Mouse (Mus musculus) left cerebral cortex, postnatal 25 days (tissue): Measurements from ENCODE around the gene Spsb1. TPM values are rescaled to one million over a fixed set of nuclear protein-coding genes. Genes with fewer than 3 reads are reported as not detected.

Experiments used
- DNase-seq, 2 experiments: peaks; one replicate each; pipeline ENCODE4 v3.0.0; 2022; ENCODE audit warnings: low spot score in 2 of 2, mixed read lengths in 1 of 2
- intact Hi-C: fragments of 180-260 bp; cut with DNase I; formaldehyde crosslinking; loops from one replicate; pipeline ENCODE4 v1.15.1; 2025
- total RNA-seq, 2 experiments: library from RNA; stranded (reverse); gene quantifications; 2 replicates each; pipeline ENCODE4 v1.2.3; 2021

Spsb1 gene
- total RNA-seq: 10 to 100 TPM; 14.4 to 14.9 TPM

GRCm38 (mm10) chr4:149954893-149955439 is at the start of gene Spsb1:
TSS of gene Spsb1 (minus strand) at chr4:149955043.
- intact Hi-C loops: loop anchor here (5.0 kb wide), 2 partner anchors 53 to 203 kb away; no protein-coding TSS in a partner anchor
- peak; percentile 93 to 97 for DNase-seq

GRCm38 (mm10) chr4:150003641-150004040 is 48.8 kb upstream of the Spsb1 start:
- intact Hi-C loops: no loop called here
- DNase-seq: no peak

GRCm38 (mm10) chr4:150003021-150003580 is 48.3 kb upstream of the Spsb1 start:
- intact Hi-C loops: no loop called here
- DNase-seq: no peak

- intact Hi-C loops: no loop called here
- no peak for DNase-seq
These were observed 47.2 kb upstream of the Spsb1 start for GRCm38 (mm10) chr4:150002021-150002528.

GRCm38 (mm10) chr4:150001221-150001860 is 46.5 kb upstream of the Spsb1 start:
- no peak for DNase-seq
- intact Hi-C loops: no loop called here

GRCm38 (mm10) chr4:149999931-150000555 is 45.2 kb upstream of the Spsb1 start:
- no peak for DNase-seq
- intact Hi-C loops: no loop called here

- intact Hi-C loops: no loop called here
- no peak for DNase-seq
These were observed 44.7 kb upstream of the Spsb1 start for GRCm38 (mm10) chr4:149999510-149999900.

GRCm38 (mm10) chr4:149998786-149999509 is 44.1 kb upstream of the Spsb1 start:
- no peak for DNase-seq
- intact Hi-C loops: no loop called here

GRCm38 (mm10) chr4:149997999-149998398 is 43.2 kb upstream of the Spsb1 start:
- intact Hi-C loops: no loop called here

GRCm38 (mm10) chr4:149996440-149996839 is 41.6 kb upstream of the Spsb1 start:
- intact Hi-C loops: no loop called here
- DNase-seq: no peak

More at GRCm38 (mm10) chr4:149997999-149998398, 43.2 kb upstream of the Spsb1 start:
- DNase-seq: no peak

- intact Hi-C loops: no loop called here
- no peak for DNase-seq
These were observed 41.1 kb upstream of the Spsb1 start for GRCm38 (mm10) chr4:149995911-149996310.

- no peak for DNase-seq
- intact Hi-C loops: no loop called here
These were observed 39.4 kb upstream of the Spsb1 start for GRCm38 (mm10) chr4:149994218-149994617.

GRCm38 (mm10) chr4:149992670-149993032 is 37.8 kb upstream of the Spsb1 start:
- DNase-seq: no peak
- intact Hi-C loops: no loop called here

- no peak for DNase-seq
- intact Hi-C loops: no loop called here
These were observed 37.2 kb upstream of the Spsb1 start for GRCm38 (mm10) chr4:149991755-149992669.

GRCm38 (mm10) chr4:149990954-149991633 is 36.3 kb upstream of the Spsb1 start:
- intact Hi-C loops: no loop called here
- no peak for DNase-seq

- DNase-seq: peak in 1 of 2 experiments; percentile 50
- intact Hi-C loops: no loop called here
These were observed 35.5 kb upstream of the Spsb1 start for GRCm38 (mm10) chr4:149990212-149990953.

GRCm38 (mm10) chr4:149988931-149989556 is 34.2 kb upstream of the Spsb1 start:
- intact Hi-C loops: no loop called here
- DNase-seq: peak; percentile 85 to 91
